Mouse (Mus musculus) forebrain, embryonic 10.5 days (tissue): Measurements from ENCODE around the gene Nxpe3. TPM values are rescaled to one million over a fixed set of nuclear protein-coding genes. Genes with fewer than 3 reads are reported as not detected.

ENCODE experiments used
- DNase-seq: peaks from one replicate; pipeline ENCODE4 v3.0.0-alpha.2; 2017; ENCODE audit warnings: low spot score; ENCODE audit errors: extremely low spot score
- H3K27ac ChIP-seq: fragments of 300-500 bp; sonication (generic); 2 replicates; pipeline ENCODE4 v1.5.1; 2016; ENCODE audit warnings: mild to moderate bottlenecking
- H3K27me3 ChIP-seq: fragments of 300-500 bp; sonication (generic); 2 replicates; pipeline ENCODE4 v1.6.1; 2016; ENCODE audit warnings: mild to moderate bottlenecking; ENCODE audit not compliant: poor library complexity, severe bottlenecking
- H3K36me3 ChIP-seq: fragments of 300-500 bp; sonication (generic); replicated peaks from 2 replicates; pipeline ENCODE4 v1.6.1; 2016; ENCODE audit warnings: mild to moderate bottlenecking, moderate library complexity
- H3K4me1 ChIP-seq: fragments of 300-500 bp; sonication (generic); 2 replicates; pipeline ENCODE4 v1.6.1; 2016
- H3K4me3 ChIP-seq: fragments of 300-500 bp; sonication (generic); 2 replicates; pipeline ENCODE4 v1.5.1; 2016; ENCODE audit warnings: mild to moderate bottlenecking, moderate library complexity
- H3K9me3 ChIP-seq: fragments of 300-500 bp; sonication (generic); 2 replicates; pipeline ENCODE4 v1.6.1; 2016; ENCODE audit warnings: mild to moderate bottlenecking, moderate library complexity
- WGBS: fragments of 180-500 bp; shearing (Covaris S2); methylation state at CpG from one replicate; pipeline ENCODE4 v1.1.7; 2016; 5-methylcytosine and 5-hydroxymethylcytosine counted together
- polyA plus RNA-seq: library from polyadenylated mRNA; unstranded; fragments of >200 nt; fragmentation: Nextera tagmentation; extraction: Ambion mirVana; gene quantifications from 2 replicates; pipeline ENCODE4 v1.2.1, GENCODE M21; 2016

Gene Nxpe3
- polyA plus RNA-seq, 1 experiment from 2014 or later, result 1.1 TPM

GRCm38 (mm10) chr16:55821997-55822740 lies 72.9 kb downstream of the Nxpe3 start:
- Histone ChIP-seq H3K27ac (peak overlapping the region; percentile 94), H3K4me3 (peak overlapping the region; percentile 82)

DNA sequence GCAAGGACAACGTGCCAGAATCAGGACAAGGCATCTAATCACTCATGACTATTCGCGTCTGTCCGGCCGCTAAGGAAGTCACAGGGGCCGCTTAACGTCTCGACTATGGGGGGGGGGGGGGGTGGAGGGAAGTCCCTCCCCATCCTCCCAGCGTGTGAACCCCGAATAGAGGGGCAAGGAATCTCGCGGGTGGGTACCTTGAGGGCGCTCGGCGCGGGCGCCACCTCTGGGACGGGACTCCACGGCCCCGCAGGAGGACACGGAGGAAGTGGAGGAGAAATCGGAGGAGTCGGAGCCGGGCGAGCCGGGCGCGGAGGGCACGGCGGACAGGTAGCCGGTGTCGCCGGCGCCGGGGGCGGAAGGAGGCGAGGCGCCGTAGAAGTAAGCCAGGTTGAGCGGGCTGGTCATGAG lies 73.5 kb downstream of the Nxpe3 start:
- H3K27me3 ChIP-seq, result peaks cover 9% of the 10 kb centered on the region; the same call in 1 of the 2 replicates
- peaks cover 53% of the 10 kb centered on the region for H3K4me1 ChIP-seq
- no peak for DNase-seq
- 0% methylated on average over 37 of the region's 40 CpGs for WGBS
- peaks cover 26% of the 10 kb centered on the region for H3K36me3 ChIP-seq
- peak overlapping the region; percentile 82 for H3K4me3 ChIP-seq
- peak overlapping the region; percentile 94 for H3K27ac ChIP-seq
- no peaks in the 10 kb centered on the region for H3K9me3 ChIP-seq

More at GRCm38 (mm10) chr16:55821997-55822740, 72.9 kb downstream of the Nxpe3 start:
- Histone ChIP-seq H3K9me3 (no peaks in the 10 kb centered on the region), H3K36me3 (peaks cover 21% of the 10 kb centered on the region), H3K4me1 (peaks cover 53% of the 10 kb centered on the region), H3K27me3 (peaks cover 9% of the 10 kb centered on the region; the same call in 1 of the 2 replicates)
- under 1% methylated on average over 67 of the region's 67 CpGs for WGBS
- peak; percentile 89 for DNase-seq

- DNase-seq, result no peak
- Histone ChIP-seq H3K9me3 (no peaks in the 10 kb centered on the region), H3K4me3 (peak overlapping the region; percentile 82), H3K27me3 (peaks cover 9% of the 10 kb centered on the region; the same call in 1 of the 2 replicates), H3K36me3 (peaks cover 32% of the 10 kb centered on the region), H3K4me1 (peaks cover 53% of the 10 kb centered on the region), H3K27ac (peak overlapping the region; percentile 94)
- WGBS, result 22% methylated on average over 20 of the region's 20 CpGs
These were observed 74.0 kb downstream of the Nxpe3 start for GRCm38 (mm10) chr16:55820916-55821570.

DNA sequence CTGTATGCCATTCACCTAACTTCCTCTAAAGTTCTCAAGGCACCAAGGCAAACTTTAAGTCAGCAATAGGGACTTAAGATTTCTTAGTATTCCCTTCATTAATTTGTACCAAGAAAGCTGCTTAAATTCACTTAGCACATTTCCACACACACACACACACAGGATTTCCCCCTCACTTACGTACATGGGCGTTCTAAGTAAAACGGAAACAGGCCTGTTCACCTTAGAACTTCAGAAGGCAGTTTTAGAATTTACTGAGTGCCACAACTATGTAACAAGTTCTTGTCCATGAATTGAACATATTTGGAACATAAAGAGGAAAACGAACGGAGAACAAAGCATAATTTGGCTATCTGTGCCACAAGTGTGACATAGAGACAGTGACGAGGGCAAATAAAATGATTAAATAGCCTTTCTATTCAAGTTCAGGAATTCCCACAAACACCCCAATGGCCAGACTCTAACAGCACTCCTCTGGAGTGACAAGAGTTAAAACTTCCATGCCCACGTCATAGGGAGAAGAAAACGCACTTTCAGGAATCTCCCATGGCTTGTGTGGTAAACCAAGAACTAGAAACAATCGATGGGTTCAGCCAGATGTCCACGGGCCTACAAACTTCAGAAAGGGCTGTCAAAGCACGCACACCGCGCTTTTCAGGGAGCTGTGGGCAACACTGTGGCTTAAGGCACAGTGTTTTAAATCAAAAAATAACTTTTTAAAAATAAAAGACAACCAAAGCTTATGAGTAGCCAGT lies 74.7 kb downstream of the Nxpe3 start:
- peak overlapping the region; percentile 82 for H3K4me3 ChIP-seq
- no peak overlapping the region; the same call in 1 of the 2 replicates for H3K27ac ChIP-seq
- peaks cover 53% of the 10 kb centered on the region for H3K4me1 ChIP-seq
- H3K36me3 ChIP-seq, result peaks cover 39% of the 10 kb centered on the region
- DNase-seq, result no peak
- peaks cover 9% of the 10 kb centered on the region; the same call in 1 of the 2 replicates for H3K27me3 ChIP-seq
- H3K9me3 ChIP-seq, result no peaks in the 10 kb centered on the region
- 62% methylated on average over 13 of the region's 13 CpGs for WGBS

- Histone ChIP-seq H3K4me3 (no peak overlapping the region), H3K27me3 (peaks cover 9% of the 10 kb centered on the region; the same call in 1 of the 2 replicates), H3K4me1 (peaks cover 52% of the 10 kb centered on the region), H3K27ac (0 out of 2 replicates have a peak overlapping the region, but pooled peaks have one; percentile 20), H3K9me3 (no peaks in the 10 kb centered on the region), H3K36me3 (peaks cover 49% of the 10 kb centered on the region)
- no peak for DNase-seq
- WGBS, result 90% methylated on average over 15 of the region's 15 CpGs
These were observed 75.8 kb downstream of the Nxpe3 start for GRCm38 (mm10) chr16:55819186-55819861.

DNA sequence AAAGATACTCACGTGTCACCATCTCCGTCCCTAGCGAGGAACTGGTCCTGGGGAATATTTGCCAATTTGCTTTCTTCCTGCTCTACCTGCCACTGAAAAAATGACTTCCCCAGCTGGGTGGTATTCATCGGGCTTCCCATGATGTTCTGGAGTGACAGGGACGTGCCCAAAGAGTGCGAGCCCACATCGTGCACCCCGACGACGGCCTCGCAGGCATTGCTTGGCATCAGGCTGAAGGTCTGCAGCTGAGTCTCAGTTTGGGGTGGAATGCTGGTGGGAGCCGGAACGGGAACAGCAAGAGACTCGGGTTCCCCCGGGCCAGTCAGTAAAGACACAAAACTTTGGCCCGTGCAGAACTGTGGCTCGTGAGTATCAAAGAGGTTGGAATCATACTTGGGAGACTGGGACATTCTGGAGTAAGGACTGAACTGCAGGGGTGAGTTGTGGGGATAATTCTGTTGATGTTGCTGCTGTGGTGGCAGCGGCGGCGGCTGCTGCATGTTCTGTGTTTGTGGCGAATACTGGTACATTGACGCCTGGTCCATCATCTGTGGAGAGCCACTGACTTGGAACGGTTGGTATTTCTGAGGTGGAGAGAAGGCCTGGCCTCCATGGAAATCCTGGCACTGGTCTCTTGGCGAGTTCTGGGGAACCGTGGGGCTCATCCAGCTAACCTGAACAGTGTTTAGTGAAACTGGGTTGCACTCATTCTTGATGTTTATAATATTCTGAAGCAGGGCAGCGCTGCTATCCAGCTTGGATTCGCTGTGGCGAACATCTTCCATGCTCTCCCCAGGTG lies 77.2 kb downstream of the Nxpe3 start:
- 95% methylated on average over 28 of the region's 28 CpGs for WGBS
- DNase-seq, result no peak
- peaks cover 63% of the 10 kb centered on the region for H3K36me3 ChIP-seq
- H3K9me3 ChIP-seq, result no peaks in the 10 kb centered on the region
- H3K27me3 ChIP-seq, result no peaks in the 10 kb centered on the region
- no peak overlapping the region for H3K4me3 ChIP-seq
- peaks cover 38% of the 10 kb centered on the region for H3K4me1 ChIP-seq
- H3K27ac ChIP-seq, result no peak overlapping the region

DNA sequence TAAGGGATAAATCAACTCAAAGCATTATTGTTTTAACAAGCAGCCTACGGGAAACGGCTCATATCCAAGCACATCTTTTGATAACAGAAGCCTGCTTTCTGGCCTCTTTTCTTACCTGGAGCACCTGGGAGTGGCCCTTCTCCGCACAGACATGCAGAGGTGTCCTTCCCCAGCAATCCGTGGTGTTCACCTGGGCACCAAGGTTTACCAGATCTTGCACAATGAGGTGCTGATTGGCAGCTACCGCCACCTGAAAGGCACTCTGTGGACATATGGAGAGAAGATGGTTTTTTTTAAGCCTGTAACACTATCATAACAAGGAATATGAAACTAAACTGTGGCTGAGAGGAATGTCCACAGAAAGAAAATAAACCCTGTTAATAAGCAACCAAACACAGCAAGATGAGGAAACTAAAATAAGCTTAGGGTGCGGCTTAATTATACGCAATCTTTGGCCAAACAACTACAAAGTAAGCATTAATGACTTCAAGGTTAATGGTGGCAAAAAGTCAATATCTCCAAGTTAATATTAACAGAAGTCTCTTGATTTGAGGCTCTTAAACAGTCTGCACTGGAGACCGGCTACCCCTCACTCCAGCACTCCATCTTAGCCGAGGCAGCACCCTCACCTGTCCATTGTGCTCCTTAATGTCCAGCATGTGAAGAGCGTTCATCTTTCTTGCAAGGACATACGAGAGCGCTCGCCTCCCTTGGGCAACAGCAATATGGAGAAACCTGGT lies 78.7 kb downstream of the Nxpe3 start:
- DNase-seq, result no peak
- Histone ChIP-seq H3K4me3 (no peak overlapping the region), H3K27ac (no peak overlapping the region), H3K27me3 (no peaks in the 10 kb centered on the region), H3K4me1 (peaks cover 26% of the 10 kb centered on the region), H3K9me3 (no peaks in the 10 kb centered on the region), H3K36me3 (peaks cover 76% of the 10 kb centered on the region)
- WGBS, result 95% methylated on average over 13 of the region's 13 CpGs

- H3K4me3 ChIP-seq, result no peak overlapping the region
- WGBS, result 87% methylated on average over 14 of the region's 14 CpGs
- peaks cover 17% of the 10 kb centered on the region for H3K4me1 ChIP-seq
- H3K27me3 ChIP-seq, result no peaks in the 10 kb centered on the region
- no peak for DNase-seq
- H3K27ac ChIP-seq, result no peak overlapping the region
- H3K36me3 ChIP-seq, result peaks cover 81% of the 10 kb centered on the region
- no peaks in the 10 kb centered on the region for H3K9me3 ChIP-seq
These were observed 79.6 kb downstream of the Nxpe3 start for GRCm38 (mm10) chr16:55815466-55815865.

GRCm38 (mm10) chr16:55814686-55815085 lies 80.4 kb downstream of the Nxpe3 start:
- peaks cover 9% of the 10 kb centered on the region for H3K4me1 ChIP-seq
- 94% methylated on average over 6 of the region's 6 CpGs for WGBS
- DNase-seq, result no peak
- H3K27ac ChIP-seq, result no peak overlapping the region
- peaks cover 88% of the 10 kb centered on the region for H3K36me3 ChIP-seq
- H3K4me3 ChIP-seq, result no peak overlapping the region
- H3K27me3 ChIP-seq, result no peaks in the 10 kb centered on the region
- no peaks in the 10 kb centered on the region for H3K9me3 ChIP-seq

DNA sequence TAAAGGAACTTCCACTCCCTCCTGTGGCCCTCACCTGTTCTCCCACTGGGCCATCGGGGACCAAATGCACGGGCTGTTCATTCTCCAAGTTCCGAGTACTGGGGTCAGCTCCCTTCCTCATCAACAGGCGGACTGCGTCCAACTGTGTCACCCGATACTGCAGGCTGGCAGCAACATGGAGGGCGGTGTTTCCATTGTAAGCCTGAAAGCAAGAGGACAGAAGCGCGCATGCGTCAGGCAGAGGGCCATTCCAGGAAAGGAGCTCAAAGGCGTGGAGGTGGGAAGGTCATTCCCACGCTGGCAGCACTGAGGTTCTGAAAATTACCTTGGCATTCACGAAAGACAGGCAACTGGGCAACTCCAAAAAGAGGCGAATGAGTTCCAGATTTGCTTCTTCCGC lies 81.2 kb downstream of the Nxpe3 start:
- 91% methylated on average over 15 of the region's 15 CpGs for WGBS
- no peaks in the 10 kb centered on the region for H3K27me3 ChIP-seq
- no peak for DNase-seq
- no peak overlapping the region for H3K27ac ChIP-seq
- H3K4me1 ChIP-seq, result peaks cover 1% of the 10 kb centered on the region
- H3K4me3 ChIP-seq, result no peak overlapping the region
- peaks cover 85% of the 10 kb centered on the region for H3K36me3 ChIP-seq
- no peaks in the 10 kb centered on the region for H3K9me3 ChIP-seq

GRCm38 (mm10) chr16:55811792-55812191 lies 83.3 kb downstream of the Nxpe3 start:
- DNase-seq, result no peak

More at GRCm38 (mm10) chr16:55811792-55812191, 83.3 kb downstream of the Nxpe3 start:
- Histone ChIP-seq H3K27me3 (no peaks in the 10 kb centered on the region), H3K27ac (no peak overlapping the region), H3K36me3 (peaks cover 64% of the 10 kb centered on the region), H3K4me3 (no peak overlapping the region), H3K9me3 (no peaks in the 10 kb centered on the region), H3K4me1 (no peaks in the 10 kb centered on the region)
- WGBS, result 94% methylated on average over 6 of the region's 6 CpGs
